Mouse (Mus musculus) G1E (cell line): ENCODE results near the gene Serf2.

Experiments
- CTCF ChIP-seq: IDR thresholded peaks from 2 replicates; pipeline ENCODE4 v1.5.1; 2012; ENCODE audit warnings: low read depth, low read length, inconsistent platforms, mixed read lengths
- GATA1 ChIP-seq: IDR thresholded peaks from 2 replicates; pipeline ENCODE4 v1.6.1; 2012; ENCODE audit warnings: borderline replicate concordance, low read length, inconsistent platforms, mixed read lengths
- POLR2AphosphoS5 ChIP-seq: IDR thresholded peaks from 2 replicates; pipeline ENCODE4 v1.6.1; 2012; ENCODE audit warnings: low read depth, low read length, inconsistent platforms; ENCODE audit not compliant: insufficient replicate concordance

- TF ChIP-seq CTCF, result no peak
- no peak for TF ChIP-seq POLR2AphosphoS5
- TF ChIP-seq GATA1, result no peak
Observed at GRCm38 (mm10) chr2:121418476-121418875, 30.5 kb upstream of the Serf2 start.
